Mouse (Mus musculus) skeletal muscle tissue, adult 2 months (tissue): ENCODE measurements around the gene Coq8b.
A peak's percentile ranks its signal among the peaks of the same experiment; 100 is the strongest.
"Not testable (repeated sequence)": the region's sequence is repeated elsewhere in the genome, so short reads cannot be mapped to it uniquely, and the experiment has no call there.

Source experiments
- DNase-seq: peaks from one replicate; pipeline ENCODE4 v3.0.0-alpha.2; 2012; ENCODE audit warnings: low read depth, low spot score

Coq8b gene

DNA sequence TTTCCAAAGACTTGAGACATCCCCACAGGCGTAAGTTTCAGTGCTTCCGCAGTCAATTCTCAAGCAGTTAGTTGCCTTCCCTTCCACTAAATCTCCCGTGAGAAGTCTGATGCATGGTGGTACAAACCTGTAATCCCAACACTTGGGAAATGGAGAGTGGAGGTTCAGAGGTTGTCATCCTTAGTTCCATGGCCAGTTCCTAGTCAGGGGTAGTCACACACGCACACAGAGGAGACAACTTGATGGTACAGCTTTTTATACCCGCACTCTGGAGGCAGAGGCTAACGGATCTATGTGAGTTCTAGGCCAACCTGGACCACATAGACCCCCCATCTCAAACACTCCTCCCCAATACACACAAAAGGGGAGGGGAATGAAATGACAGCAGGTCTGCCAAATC lies 4.0 kb upstream of the Coq8b start:
- DNase-seq: no peak

DNA sequence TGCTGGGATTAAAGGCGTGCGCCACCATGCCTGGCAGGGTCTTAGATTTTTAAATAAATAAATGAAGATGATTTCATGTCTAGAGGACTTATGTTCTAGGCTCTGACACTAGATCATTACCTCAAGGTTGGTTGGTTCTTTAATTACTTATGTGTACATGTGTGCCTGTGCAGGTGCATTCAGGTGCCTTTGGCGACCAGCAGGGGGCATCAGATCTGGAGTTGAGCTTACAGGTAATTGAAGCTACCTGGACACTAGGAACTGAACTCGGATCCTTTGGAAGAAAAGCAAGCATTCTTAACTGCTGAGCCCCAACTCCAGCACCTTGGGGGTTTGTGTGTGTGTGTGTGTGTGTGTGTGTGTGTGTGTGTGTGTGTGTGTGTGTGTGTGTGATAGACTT lies 2.0 kb upstream of the Coq8b start:
- DNase-seq: no peak

DNA sequence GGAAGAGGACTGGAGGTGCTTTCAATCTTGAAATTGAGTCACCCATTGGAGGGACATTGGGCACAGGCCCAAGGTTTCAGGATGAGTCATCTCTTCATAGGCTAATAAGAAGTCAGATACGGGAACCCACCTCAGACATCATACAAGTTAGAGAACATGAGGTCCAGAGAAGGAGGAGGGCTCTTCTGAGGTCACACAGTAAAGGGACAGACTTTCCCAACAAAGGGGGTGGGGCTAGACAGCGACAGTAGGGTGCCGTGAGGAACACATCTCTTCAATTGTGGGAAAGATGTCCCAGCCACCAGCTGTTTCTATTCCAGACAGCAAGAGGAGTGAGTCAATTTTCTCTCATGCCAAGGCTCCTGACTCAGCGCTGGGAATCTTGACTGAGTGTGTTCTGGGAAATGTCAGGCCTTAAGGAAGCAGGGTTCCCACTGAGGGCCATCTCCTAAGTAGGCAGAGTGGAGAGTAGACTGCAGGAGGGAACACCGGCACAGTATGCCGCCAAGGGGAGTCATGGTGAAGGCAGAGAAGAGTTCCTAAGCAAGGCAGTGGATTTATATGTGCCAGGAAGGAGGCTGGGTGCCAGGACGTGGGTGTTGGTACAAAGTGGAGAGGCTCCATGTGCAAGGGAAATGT lies 1.0 kb upstream of the Coq8b start:
- DNase-seq: peak; percentile 46

DNA sequence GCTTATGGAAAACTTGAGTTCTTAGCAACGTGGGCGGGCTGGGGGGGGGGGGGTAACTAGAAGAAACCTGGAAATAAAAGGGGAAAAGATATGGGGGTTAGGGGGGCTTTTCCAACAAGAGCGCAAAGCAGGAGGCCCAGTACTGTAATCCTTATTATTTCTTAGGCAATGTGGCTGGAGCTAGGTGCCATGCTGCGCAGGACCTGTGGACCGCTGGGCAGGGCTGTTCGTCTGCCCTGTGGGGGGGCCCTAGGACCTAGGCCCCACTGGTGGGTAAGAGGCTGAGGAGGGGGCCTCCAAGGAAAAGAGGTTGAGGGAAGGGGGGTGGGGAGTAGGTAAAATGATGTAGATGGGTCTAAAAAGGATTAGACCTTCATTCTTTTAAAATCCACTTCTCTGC lies 477 bp downstream of the Coq8b start:
- no peak for DNase-seq

DNA sequence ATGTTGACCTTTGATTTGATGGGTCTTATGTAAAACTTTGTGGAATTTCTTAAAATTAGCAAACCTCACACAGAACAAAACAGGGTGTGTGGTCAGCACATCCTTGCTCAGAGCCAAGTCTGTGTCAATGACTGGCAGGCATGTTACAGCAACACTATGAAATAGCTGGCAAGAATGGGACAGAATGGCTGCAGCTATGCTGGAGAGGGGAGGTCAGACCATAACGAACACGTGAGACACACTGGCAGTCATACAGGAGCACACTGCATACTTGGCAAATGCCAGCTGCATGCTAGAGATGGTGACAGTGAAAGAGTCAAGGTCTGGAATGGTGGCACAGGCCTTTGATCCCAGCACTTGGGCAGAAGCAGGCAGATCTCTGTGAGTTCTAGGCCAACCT lies 2.9 kb downstream of the Coq8b start:
- no peak for DNase-seq

DNA sequence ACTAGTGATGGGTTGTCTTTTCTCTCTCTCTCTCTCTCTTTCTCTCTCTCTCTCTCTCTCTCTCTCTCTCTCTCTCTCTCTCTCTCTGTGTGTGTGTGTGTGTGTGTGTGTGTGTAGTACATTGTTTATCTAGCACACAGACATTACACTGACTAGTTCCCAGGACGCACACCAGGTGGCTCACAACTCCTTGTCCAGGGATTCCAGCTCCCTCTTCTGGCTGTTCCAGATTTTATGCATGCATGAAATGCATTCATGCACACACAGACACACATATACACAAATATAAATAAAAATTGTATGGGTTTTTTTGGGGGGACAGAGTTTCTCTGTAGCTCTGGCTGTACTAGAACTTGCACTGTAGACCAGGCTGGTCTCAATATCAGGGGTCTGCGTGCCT lies 4.7 kb downstream of the Coq8b start:
- DNase-seq: no peak

DNA sequence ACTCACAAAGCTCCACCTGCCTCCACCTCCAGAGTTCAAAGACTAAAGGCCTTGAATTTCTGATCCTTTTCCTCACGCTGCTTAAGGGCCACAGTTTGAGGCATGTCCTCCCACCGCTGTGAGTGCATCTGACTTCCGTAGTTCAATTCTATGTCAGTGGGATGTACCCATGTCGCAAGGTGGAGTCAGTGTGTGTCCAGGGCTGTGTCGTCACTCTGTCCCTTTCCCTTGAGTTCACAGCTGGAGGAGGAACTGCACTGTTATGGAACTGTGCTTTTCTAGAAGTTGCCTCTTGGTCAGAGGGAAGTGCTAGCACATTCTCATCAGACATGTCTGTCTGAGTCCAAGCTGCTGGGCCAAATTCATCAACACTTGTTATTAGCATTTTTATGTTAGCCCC lies 5.7 kb downstream of the Coq8b start:
- no peak for DNase-seq

DNA sequence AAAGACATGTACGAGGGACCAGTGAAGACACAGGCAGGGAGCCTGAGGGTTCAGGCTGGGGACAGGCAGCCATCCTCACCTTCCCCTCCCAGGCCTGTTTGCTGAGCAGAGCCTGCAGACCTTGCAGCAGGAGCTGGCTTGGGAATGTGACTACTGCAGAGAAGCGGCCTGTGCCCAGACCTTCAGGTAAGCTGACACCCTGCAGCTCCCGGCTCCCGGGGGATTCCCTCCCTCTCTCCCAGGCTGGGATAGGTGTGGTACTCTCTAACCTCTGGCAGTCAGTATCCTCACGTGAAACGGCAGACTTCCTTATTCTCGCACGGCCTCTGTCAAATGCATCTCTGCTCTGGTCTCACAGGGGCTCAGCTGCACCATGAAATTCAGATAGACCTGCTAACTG lies 10.4 kb downstream of the Coq8b start:
- no peak for DNase-seq

DNA sequence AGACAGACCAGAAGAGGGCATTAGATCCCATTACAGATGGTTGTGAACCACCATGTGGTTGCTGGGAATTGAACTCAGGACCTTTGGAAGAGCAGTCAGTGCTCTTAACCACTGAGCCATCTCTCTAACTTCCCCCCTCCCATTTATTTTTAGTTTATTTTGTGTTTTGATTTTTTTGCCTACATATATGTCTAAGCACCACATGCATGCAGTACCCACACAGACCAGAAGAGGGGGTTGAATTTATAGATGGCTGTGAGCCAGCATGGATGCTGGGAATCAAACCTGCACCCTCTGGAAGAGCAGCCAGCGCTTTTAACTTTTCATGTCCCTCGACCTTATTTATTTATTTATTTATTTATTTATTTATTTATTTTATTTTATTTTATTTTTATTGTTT lies 11.3 kb downstream of the Coq8b start:
- DNase-seq: not testable (repeated sequence)

DNA sequence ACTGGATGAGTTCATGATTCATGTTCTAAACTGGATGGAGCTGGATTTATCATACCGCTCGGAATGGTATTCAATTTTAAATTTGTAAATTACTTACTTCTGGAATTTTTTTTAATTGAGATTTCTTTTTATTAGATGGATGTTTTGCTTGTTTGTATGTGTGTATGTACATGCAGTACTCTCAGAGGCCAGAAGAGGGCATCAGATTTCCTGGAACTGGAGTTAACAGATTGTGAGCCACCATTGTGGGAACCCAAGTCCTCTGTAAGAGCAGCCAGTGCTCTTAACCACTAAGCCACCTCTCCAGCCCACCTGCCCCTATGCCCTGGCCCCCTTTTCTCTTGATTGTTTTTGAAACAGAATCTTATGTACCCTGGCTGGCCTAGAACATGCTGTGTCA lies 16.3 kb downstream of the Coq8b start:
- DNase-seq: no peak

DNA sequence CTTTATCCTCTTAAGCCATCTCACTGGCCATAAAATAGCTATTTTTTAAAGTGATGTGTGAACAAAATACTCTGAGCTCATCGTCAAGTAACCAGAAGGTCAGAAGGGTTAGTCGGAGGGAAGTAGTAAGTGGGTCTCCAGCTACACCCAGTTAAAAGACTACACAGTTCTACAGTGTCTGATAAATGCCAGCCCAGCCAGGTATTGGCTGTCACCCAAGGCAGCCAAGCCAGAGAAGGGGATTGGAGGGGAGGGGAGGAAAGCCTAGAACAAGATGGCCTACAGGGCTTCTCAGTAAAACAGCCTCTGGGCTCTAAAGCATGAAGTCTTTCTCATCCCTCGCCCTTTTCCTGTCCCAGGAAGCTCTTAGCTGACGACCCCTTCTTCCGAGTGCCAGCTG lies 17.1 kb downstream of the Coq8b start:
- DNase-seq: no peak

DNA sequence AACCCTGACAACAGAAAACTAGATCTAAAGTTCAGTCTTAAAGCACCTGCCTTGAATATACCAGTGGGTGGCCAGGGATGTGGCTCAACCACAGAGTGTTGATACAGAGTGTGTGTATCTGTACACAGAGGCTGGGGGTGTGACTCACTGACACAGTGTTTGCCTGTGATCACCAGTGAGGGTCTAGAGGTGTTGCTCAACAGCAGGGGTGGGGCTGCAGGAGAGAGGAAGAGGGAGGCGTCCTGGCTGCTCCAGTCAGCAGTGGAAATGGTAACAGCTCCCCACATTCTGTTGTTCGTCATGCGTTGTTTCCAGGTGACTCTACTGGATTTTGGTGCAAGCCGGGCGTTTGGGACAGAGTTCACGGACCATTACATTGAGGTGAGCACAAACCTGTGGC lies 19.1 kb downstream of the Coq8b start:
- no peak for DNase-seq

DNA sequence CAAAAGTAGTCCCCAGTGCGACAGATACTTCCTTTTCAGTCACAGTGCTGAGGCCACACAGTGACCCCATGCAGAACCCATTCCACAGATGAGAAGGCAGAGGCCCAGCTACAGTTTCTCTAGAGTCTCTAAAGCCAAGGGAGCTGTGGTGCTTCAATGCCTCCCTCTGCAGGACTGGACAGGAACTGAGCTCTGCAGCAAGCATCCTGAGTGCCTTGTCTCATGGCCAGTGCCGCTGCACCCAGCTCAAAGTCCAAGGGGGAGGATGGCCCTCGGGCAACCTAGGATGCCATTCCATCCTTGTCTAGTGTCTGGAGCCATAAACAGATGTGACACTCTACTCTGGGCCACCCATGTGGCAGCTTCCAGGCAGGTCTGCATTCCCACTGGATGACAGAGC lies 22.9 kb downstream of the Coq8b start:
- DNase-seq: no peak

DNA sequence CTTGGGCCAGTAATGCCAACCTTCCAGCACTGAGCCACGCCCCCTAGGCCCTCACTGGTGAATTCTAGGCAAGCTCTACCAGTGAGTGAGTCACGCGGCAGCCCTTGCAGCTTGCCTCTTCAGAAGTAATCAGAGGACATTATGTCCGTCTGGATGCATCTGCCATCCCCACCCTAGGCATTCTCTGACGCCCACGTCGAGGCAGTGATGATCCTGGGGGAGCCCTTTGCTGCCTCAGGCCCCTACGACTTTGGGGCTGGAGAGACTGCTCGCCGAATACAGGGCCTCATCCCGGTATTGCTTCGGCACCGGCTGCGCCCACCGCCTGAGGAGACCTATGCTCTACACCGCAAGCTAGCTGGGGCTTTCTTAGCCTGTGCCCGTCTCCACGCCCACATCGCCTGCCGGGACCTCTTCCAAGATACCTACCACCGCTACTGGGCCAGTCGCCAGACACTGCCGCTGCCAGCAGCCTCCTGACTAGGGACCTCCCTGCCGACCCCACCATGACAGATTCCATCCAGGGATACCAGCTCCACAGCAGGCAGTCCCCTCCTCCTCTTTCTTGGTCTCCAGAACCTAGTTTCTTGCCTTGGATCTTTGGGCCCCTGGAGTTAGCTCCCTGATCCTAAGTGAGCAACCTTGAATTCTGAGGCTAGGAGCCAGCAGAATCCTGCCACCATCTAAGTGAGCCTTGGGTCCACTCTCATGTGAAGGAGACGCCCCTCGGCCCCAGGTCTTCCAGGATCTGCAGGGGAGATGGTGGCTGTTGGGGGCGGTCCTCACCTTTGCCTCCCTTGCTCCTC lies 24.4 kb downstream of the Coq8b start:
- no peak for DNase-seq

DNA sequence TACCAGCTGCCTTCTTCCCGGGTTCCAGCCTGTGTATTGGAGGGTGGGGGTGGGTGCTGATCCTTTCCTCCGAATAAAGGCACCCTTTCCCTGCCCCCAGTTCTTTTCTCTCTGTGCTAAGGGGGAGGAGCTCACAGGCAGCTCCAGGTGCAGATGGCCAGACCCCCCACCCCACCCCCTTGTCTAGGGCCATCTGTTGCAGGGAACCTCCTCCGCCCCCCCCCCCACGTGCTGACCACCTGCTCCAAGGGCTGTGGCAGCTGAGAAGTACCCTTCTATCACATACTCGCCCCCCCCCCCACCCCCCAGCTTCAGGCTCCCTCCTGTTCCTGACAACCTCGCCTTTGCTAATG lies 25.0 kb downstream of the Coq8b start:
- no peak for DNase-seq

DNA sequence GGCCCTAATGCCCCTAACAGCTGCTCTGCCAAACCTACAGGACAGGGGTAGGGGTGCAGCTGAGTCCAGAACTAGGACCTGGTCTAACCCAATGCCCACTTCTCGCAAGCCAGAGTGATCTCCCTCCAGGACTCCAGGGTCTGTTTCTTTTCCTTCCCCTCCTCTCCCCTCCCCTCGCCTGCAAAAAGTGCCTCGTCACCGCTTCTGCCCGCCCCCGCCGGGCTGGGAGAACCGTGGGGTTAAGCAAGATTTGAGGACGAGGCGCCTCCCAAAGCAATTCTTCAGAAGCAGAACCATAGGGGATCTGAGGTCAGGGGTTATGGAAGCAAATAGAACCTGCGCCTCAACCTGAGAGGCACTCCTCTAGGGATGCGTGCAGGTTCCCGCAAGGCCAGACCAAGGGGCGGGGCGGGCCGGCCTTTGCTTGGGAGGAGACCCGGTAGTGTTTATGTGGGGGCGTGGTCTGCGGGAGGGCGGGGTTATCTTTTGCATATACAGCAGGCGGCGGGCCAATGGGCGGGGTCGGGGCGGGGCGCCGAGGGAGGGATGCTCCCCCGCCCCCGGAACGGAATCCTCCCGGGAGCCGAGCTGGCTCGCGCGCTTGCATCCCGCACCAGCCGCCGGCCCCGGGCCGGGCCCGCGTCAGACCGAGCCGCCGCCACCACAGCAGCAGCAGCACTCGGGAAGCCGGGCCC lies 25.5 kb downstream of the Coq8b start, which contains the start of gene Numbl:
Numbl (plus strand) TSS at position 229 of the 695 bp plus-strand sequence.
- peak; percentile 92 for DNase-seq

DNA sequence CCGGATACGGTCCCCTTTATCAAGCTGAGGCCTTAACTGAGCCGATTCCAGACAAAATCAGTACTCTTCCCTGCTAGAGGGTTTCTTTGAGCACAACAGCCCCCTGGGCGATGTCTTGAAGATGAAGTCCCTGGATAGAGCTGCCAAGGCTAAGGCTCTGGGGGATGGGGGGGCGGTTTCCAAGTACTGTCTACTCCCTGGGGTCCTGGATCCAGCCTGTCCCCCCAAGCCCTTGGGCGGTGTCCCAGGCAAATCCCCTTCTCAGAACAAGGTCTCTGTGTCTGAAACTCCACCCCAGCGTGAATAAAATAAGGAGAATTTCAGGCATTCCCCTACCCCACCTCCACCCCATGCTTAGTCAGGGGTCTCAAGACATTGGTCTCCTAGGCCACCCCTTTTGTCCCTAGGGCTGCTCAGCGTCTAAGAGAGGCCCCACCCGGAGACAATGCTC lies 26.5 kb downstream of the Coq8b start:
- no peak for DNase-seq

DNA sequence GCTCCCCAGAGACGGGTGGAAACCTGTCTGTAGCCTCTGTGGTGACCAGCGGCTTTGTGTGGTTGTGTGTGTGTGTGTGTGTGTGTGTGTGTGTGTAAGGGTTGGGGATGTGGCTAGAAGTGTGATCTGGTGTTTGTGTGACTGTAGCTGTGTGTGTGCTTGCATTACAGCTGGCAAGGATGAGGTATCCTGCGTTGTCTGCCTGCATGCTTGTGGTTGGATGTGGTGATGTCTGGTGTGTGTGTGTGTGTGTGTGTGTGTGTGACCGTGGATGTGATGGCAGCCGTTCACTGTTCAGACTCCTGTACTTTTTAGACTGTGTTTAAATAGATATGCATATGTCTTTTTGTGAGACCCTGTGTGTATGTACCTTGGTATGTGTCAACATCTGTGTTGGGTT lies 26.9 kb downstream of the Coq8b start:
- no peak for DNase-seq

DNA sequence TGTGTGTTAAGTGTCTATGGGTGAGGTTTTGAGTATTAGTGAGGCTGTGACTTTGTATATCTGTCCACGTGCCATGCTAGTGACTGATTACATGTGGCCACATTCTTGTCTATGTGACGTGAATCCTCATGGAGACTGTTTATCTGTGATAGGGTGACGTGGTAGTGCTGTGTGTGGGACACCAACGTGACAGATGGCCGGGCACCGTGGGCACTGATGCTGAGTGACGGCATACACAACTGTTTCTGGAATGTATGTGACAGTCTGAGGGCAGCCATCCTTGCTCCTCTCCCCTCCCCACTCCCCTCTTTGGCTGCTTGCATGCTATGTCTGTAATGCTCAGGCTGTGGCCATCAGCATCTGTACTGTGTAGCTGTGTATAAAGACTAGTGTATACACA lies 28.0 kb downstream of the Coq8b start:
- DNase-seq: no peak

DNA sequence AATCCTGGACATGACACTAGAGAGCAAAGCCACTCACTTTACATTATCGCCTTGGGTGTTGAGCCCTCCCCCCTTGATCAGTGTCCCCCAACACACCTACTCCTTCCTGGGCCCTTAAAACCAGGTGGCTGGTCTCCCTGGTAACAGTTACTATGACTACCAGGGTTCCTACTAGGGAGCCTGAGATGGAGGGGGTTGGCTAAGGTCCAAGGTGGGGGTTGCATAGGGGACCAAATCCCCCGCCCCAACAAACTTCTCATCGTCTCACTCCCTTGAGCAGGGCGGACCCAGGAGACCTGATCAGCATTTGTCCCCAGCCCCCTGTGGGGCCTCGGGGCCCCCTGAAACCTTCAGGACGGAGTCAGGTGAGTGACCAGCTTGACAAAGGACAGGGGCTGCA lies 29.1 kb downstream of the Coq8b start:
- no peak for DNase-seq

DNA sequence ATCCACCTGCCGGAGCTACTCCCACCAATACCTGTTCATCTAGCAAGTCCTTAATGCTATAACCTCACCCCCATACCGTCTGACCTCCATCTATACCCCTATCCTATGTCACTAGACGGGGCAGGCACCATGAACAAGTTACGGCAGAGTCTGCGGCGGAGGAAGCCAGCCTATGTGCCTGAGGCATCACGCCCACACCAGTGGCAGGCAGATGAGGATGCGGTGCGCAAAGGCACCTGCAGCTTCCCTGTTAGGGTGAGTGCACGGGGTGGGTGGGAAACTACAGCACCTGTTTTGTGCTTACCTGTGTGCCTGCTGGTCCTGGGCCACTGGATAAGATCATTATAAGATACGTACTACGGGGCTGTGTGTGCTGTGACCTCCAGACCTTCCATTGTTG lies 31.9 kb downstream of the Coq8b start:
- DNase-seq: no peak

DNA sequence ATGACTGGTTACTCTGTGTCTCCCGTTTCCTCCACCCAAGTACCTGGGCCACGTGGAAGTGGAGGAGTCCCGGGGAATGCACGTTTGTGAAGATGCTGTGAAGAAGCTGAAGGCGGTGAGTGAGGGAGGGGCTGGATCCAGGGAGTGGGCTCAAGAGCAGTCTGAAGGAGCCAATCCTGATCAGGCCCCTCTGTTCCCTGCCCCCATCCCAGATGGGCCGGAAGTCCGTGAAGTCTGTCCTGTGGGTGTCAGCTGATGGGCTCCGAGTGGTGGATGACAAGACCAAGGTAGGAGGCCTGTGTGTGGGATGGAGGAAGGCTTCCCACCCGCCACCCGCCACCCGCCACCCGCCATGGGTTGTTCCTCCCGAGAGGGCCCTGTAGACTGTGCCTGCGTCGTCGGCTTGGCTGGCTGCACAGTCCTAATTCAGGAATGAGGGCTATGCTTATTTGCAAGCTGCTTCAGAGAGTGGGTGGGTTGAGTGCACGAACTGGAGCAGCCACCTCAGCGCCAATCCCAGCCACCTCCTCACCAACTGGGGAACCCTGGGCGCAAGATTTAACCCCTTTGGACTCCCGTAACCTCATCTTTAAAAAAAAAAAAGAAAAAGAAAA lies 33.8 kb downstream of the Coq8b start:
- DNase-seq: no peak
